Mouse (Mus musculus) thymus, postnatal 4 days (tissue): ENCODE data around the gene Aup1.

Experiments used
- DNase-seq: peaks from one replicate; pipeline ENCODE4 v3.0.0; 2021

The Aup1 gene

GRCm38 (mm10) chr6:83054074-83054851, at the start of gene Aup1:
Gene Aup1 (plus strand): TSS chr6:83054521.
- DNase-seq = peak; percentile 96

DNA sequence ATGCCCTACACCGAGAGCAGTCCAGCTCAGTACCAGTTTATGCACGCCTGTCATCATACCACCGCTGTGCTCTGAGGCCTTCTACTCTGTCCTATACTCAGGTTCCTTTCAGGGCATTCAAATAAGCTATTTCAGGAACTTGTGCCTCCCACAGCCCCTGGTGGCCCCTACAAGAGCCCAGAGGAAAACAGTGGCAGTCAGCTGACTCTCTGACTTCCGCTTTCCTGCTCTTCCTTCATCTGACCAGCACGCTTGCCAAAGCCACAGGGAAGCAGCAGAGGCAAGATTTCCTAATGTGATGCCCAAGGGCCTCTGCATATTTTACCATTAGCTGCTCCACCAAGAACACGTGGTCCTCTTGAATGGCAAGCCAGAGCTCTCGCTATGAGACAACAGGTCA, 49.4 kb upstream of the Aup1 start:
- peak; percentile 26 for DNase-seq

- DNase-seq = no peak
Measured at GRCm38 (mm10) chr6:83005444-83006011, 48.8 kb upstream of the Aup1 start.

GRCm38 (mm10) chr6:83006114-83006513, 48.2 kb upstream of the Aup1 start:
- DNase-seq = no peak

DNA sequence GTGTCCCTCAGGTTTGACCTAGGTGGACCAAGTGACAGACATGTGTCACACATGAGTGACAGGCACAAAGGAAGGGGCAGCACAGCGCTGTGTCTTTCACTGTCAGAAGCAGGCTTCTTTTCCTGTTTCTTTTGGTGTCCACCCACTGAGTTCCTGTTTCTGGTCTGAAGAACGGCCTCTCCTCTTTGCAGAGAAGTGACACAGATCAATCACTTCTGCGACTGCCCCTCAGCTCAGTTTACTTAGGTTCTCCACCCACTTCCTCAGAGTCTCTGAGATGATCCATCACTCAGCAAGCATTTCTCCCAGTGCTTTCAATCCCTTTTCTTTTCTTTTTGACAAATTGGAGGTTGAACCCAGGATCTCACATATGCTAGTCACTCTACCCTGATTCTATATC, 45.7 kb upstream of the Aup1 start:
- DNase-seq = no peak

DNA sequence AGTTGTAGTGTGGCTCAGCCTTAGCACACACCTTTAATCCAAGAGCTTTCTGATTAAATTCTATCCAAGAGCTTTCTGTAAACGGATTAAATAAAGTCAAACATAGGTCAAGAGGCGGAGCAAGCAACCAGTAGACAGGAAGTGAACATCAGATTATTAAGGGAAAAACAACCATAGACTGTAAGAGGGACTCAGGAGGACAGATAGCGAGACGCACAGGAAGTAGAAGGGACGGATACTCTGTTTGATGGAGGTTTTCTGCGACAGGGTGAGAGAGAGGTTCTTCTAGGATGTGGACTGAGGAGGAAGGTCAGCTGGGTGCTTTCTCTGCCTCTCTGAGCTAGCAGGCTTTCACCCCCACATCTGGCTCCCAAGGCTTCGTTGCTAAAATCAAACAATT, 44.3 kb upstream of the Aup1 start:
- no peak for DNase-seq

DNA sequence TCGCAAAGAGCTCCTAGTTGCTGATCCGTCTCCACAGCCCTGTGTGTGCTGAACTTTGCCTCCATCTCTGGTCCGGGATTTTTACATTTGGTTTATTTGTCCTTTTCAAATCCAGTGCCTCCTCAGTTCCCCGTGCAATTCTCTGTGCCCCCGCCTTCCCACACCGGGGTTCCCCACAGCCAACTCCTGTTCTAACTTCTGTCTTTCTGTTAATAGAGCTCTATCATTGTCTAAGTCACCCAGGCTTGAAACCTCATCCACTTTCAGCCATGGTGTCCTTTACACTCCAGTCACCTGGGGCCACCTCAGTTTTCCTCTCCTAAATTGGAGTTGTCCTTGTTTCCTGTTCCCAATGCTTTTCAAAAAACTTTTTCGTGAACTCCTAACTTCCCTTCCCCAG, 43.1 kb upstream of the Aup1 start:
- no peak for DNase-seq

- no peak for DNase-seq
Measured at GRCm38 (mm10) chr6:83011756-83012155, 42.6 kb upstream of the Aup1 start.

GRCm38 (mm10) chr6:83013444-83013843, 40.9 kb upstream of the Aup1 start:
- DNase-seq = no peak

DNA sequence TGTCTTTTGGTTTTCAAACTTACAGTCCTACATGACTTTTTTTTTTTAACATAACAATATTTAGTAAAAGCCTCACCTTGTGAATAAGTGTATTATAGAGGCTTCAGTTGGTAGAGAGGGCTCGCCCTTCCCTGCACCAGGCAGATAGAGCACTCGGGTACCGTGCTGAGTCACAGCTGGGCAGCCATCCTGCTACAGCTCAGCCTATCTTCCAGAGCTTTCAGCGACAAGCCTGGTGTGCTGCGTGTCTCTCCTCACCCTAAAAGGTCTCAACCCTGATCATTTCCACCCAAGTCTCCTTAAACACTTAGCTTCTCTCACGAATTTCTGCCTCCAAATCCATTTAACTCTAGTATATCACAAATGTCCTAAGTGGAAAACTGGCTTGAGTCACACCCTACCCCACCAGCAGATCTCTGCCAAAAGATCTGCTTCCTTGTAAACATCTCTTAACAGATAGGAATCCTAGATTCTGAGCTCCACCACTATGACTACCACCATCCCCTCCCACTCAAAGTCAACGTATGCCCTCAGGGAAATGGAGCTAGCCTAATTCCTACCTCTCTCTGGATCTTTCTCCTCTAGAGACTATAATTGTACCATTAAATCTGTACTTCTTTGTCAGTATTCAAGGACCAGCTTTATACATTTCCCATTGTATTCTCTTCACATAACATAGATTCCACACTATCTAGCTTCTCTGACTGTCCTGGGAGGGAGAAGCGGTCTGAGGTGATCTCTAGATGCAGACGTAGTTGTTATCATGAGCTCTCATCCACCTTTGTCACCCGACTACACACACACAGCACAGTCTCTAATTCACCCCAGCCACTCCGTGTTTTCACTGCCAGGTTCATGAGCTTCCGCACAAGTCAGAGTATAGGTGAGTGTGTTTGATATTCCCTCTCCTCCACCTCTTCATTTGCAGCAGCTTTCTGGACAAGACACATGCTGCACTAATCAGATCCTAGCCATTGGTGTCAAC, 39.5 kb upstream of the Aup1 start:
- no peak for DNase-seq

DNA sequence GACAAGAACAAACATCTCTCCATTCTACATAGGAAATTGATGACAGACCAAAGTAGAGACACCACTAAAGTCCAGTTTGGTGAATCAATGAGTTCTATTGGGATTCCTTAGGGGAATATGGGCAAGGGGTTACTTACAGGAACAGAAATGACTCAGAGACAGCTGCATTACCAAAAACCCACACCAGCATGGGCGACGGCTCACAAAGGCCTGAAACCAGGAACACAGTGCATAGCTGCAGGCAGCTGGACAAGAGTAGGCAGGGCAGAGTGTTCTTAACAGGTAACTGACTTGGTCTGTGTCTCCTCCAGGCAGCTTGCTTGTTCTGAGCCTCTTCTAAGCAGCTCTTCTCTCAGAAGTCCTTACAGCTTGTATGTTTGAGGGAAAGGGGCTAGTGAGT, 38.6 kb upstream of the Aup1 start:
- DNase-seq = no peak

DNA sequence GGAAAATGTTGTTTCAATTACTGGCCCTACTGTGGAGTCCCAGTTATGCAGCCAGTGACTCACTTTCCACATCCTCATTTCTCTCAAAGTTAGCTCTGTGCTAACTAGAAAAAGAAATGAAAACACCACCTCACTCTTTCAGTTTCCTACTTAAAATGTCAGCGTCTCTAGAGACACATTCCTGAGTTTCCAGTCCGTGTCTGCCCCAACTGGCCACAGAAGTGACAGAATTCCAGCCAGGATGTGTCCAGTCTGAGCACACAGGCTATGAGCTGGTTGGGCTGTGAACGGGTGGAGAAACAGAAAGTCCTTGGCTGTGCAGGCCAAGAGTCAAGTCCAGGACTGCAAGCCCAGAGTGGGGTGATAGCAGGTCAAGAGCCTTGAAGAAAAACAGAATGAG, 37.1 kb upstream of the Aup1 start:
- no peak for DNase-seq

GRCm38 (mm10) chr6:83019044-83019443, 35.3 kb upstream of the Aup1 start:
- DNase-seq = no peak

GRCm38 (mm10) chr6:83020121-83020520, 34.2 kb upstream of the Aup1 start:
- no peak for DNase-seq

GRCm38 (mm10) chr6:83020836-83021593, 33.3 kb upstream of the Aup1 start:
- no peak for DNase-seq

DNA sequence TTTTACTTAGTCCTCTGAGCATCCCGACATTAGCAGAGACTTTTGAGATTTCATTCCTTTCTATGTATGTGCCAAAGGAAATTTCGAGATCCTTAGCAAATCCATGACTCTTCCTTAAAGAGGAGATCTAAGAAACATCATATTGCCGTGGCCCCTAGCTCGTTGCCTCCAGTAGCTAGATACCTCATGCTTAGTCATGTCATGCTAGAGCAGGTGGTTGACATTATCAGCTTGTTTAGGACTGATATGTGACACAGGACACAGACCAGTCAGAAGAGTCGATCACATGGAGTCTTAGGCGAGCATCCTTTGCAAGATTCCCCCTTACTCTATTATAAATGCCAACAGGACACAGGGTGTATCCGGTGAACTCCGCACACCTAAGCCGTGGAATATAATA, 31.3 kb upstream of the Aup1 start:
- no peak for DNase-seq

GRCm38 (mm10) chr6:83023786-83024185, 30.5 kb upstream of the Aup1 start:
- no peak for DNase-seq

DNA sequence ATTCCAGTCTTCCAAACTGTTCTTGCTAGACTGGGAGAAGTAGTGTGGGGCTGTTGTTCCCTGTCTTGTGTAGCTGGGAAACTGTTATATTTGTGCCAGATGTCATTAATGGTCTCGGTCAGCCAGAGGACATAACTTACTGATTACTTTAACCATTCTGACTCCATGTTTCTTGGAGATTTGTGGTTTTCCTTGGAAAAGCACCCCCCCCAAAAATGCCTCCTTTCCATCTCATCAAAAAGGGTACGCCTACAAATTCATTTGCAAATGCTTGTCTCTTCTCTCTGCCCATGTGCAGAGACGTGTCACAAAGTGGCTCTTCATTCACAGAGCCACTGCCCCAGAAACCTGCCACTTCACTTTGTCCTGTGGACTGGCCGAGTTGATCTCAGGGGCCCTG, 29.9 kb upstream of the Aup1 start:
- DNase-seq = no peak

- DNase-seq = no peak
Measured at GRCm38 (mm10) chr6:83025221-83025620, 29.1 kb upstream of the Aup1 start.

GRCm38 (mm10) chr6:83027293-83027692, 27.0 kb upstream of the Aup1 start:
- DNase-seq = no peak

GRCm38 (mm10) chr6:83027706-83028105, 26.6 kb upstream of the Aup1 start:
- no peak for DNase-seq

DNA sequence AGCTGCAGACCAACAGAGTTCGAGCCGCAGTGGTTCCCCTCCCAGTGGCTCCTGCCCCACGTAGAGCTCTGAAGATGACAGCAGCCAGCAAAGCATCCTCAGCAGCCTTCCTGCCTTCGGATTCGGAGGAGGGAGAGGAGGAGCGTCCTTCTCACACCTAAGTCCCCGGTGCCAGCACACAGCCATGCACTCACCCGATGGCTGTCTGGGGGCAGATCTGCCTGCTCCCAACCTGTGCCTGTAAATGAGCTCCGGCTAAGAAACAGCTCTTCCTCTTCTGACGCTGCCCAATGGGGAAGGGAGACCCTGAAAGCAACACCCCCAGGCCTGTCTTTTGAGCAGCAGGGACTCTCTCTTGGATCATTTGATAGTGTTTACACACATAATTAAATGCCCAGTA, 24.5 kb upstream of the Aup1 start:
- DNase-seq = no peak

- no peak for DNase-seq
Measured at GRCm38 (mm10) chr6:83031111-83031510, 23.2 kb upstream of the Aup1 start.
